Mouse (Mus musculus) lung, postnatal 25 days (tissue): ENCODE measurements around the gene Trak1.
A peak's percentile ranks its signal among the peaks of the same experiment; 100 is the strongest.

Source experiments
- DNase-seq: peaks from one replicate; pipeline ENCODE4 v3.0.0; 2022; ENCODE audit warnings: low spot score

Gene Trak1

DNA sequence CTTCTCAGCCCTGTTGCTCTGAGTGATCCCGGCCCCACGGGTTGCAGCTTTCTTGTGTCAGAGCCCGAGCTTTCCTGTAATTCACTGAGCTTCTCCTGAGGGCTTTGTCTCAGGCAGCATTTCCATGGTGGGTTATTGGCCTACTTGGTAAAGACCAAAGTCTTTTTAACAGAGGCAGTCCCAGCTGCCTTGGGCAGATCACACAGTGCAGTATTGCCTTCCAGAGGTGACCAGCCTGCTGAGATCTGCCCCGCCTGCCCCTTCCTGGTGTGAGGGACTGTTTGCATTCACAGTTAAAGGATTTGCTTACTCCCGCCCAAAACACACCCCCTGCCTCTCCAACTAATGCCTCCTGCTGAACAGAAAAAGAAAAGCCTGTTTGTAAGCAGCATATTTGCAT is 51.2 kb downstream of the Trak1 start:
- DNase-seq = peak; percentile 62

DNA sequence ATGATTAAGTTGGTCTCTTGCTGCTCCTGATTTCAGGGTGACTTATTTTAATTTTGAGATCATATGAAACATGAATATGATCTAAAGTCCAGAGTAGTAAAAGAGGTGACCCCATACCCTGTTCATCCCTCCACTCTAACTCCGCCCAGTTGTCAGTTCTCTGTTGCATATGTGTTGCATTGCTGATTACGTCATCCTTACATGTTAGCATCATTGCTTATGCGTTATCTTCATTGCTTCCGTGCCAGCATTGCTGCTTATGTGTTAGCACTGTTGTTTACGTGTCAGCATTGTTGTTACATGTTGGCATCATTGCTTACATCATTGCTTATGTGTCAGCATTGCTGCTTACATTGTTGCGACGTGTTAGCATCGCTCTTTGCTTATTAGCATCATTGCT is 51.8 kb downstream of the Trak1 start:
- no peak for DNase-seq

DNA sequence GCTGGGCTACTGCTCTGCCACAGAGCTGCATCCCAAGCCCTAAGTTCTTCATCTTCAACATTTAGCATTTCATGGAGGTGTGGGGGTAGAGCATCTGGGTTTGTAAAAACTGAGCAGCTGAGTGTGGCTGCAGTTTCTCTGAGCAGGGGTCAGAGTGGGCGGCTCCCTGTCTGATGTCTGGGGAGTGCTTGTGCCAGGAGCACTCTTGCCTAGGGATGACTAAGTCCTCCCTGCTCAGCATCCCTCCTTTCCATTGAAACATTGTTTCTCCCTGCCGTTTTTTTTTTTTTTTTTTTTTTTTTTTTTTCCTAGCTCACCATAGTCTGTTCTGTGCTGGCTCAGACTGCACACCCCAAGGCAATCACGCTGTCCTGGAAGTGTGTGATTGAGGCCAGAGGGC is 53.3 kb downstream of the Trak1 start:
- DNase-seq = no peak

DNA sequence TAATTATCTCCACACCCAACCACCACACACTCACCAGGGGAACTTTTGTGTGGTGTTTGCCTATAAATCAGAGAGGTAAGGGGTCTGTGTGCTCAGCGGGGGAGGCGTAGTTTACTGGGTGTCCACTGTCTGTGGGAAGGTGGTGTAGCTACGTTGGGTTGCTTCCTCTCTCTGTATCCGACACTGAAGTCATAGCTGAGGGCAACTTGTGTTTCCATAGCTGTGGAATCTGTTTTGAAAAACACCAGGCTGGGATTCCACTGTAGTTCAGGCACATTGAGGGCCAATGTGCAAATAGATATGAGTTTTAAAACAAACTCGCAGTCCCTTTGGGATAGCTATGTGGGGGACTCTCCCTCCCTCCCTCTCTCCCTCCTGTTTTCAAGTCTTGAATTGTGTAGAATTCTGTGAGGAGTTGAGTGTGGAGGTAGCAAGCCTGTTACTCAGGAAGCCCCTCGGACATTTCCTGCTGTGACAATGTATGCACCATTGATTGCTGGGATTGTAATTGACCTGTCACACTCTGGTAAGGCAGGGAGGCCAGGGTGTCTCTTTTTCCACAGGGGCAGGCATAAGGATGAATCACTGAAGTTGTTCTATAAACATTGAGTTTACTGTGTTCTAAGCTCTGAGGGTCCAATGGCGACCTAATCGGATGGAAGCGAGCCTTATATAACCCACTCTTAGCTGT is 54.2 kb downstream of the Trak1 start:
- DNase-seq = peak; percentile 60

DNA sequence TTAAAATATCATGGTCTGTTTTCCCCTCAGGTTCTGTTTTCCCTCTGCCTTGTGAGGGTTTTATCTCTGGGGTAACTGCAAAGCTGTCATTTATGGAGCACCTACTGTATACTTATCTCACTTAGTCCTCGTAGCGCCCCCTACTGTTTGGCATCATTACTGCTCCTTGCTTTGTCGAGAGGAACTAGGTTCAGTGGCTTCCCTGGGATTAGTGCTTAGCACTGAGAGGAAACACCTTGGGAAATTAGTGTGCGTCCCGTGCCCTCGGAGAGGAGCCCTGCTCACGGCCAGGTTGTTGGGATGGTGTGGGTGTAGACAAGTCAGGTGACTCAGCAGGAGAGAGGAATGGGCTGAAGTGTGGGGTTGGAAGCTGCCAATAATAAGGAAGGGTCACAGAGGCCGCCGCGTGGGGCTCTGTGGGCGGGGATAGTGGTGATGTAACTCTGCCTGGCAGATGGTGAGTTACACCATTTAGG is 54.9 kb downstream of the Trak1 start:
- DNase-seq = peak; percentile 64

DNA sequence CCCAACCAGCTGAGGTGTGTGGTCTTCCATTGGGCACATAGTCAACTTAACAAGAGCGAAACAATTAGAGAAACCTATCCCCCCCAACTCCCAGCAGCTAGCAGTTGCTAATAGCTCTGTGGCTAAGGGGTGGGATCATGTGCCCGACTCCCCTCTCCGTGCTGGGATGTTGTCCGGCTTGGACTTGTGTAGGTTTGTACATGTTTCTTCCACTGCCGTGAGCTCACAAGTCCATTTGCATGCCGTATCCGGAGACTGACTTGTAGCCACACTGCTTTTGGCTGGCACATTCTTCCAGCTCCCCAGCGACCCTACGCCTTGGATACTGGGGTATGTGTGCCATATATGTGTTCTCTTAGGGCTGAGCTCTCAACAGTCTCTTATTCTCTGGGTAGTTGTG is 55.4 kb downstream of the Trak1 start:
- DNase-seq = no peak

DNA sequence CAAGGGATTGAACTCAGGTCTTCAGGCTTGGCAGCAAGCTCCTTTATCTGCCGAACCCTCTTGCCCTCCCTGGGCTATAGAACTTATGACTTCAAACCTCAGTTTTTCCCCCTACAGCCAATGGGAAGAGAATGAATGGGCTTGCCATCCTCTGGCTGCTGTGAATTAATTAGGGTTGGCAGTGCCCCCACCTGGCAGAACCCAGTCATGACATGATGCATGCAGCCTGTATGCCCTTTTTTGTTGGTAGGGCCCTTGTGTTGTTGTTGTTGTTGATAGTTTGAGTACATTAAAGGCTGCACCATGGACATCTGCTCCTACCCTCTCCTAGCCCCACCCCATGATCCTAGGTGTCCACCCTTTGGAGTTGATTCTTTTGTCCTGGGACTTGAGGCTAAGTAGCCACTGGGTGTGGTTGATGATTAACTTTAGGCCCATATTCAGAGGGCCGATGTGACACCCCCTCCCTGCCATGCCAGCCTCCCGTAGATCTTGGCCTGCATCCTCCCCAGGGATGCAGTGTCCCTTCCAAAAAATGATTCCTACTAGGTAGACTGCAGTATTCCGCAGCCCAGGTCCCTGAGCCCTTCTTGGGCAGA is 57.6 kb downstream of the Trak1 start:
- peak; percentile 71 for DNase-seq

DNA sequence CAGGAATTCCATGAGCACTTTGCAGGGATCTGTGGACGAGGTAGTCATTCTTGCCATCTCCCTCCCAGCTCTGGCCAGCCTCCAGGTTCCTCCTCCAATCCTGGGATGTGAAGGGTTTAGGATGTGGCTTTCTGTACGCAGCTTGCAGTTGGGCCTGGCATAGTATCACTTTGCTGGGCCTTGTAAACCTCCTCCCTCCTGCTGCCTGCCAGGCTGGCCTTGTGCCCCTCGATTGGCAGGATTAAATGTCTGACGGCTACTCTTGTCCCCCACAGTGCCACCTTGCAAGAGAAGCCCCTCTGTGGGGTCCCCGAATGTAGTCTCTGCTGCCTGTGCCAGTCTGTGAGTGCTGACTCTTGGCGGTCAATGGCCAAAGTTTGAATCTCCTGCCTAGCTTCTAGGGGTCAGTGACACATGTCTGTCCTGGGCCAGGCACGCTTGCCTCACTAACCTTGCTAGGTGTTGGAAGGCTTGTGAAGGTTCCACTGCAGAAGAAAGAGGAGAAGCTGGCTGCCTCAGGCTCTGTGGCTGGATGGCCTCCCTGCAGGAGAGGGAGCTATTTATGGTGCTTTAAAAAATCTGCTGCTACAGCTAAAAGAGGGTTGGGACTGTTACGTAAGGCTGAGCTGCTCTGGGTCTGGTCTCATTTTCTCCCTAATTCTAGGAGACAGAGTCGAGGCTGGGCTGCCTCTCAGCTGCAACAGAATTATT is 58.3 kb downstream of the Trak1 start:
- peak; percentile 49 for DNase-seq

DNA sequence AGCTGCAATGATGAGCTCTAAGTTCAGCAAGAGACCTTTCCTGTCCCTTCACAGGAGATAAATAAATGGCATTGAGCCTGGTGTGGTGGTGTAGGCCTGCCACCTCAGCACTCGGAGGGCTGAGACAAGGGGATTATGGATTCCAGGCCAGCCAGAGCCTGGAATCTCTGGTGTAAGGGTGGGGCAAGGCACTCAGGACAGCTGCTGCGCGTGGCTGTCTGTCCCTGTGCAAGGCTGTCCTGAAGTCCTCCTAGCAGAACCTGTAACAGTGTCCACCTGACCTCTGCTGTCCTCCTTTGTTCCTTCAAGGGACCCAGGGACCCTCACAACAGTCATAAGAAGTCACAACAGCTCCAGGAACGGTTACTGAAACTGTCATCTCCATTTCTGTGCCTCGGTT is 59.8 kb downstream of the Trak1 start:
- DNase-seq = no peak

DNA sequence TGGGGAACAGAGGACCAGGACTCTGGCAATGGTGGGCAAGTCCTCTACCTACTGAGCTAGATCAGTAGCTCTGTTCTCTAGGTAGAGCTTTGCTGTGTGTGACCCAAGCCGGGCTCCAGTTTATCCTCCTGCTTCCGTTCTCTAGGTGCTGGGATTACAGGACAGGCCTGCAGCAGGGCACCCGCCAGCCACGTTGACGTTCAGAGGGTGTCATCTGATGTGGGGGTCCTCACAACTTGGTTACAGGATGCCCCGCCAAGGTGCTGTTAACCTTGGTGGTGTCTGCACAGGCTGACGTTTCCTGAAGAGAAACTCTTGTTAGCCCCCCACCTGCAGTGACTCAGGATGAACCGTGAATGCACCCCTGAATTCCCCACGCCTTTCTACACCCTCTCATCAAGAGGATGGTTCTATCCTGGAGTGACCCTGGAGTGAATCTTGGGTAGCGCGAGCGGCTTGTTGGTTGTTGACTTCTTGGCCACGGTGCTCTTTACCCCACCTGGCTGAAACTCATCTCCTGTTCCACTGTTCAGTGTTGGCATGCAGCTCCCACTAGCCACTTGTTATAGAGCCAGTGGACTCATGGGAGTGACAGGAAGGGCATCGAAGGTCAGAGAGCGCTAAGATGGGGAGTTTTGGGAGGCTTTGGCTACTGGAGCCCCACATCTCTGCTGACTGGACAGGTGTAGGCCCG is 60.4 kb downstream of the Trak1 start:
- DNase-seq = no peak

DNA sequence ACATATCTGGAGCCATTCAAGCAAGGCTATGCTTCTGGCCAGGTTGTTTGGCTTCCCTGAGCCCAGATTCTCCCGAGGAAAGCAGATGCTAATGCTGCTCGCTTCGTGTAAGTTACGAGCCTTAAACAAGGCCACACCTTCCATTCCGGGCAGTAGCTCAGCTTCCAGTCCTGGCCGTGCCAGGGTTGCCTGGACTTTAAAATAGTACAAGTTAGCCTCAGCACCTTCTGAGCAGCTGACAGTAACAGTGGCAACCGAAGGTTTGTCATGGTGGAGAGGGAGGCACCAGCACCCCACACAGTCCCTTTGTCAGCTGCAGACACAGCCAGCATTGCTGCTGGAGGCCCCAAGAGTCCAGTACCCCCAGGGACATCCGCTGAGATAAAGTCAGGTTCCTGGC is 61.1 kb downstream of the Trak1 start:
- no peak for DNase-seq

DNA sequence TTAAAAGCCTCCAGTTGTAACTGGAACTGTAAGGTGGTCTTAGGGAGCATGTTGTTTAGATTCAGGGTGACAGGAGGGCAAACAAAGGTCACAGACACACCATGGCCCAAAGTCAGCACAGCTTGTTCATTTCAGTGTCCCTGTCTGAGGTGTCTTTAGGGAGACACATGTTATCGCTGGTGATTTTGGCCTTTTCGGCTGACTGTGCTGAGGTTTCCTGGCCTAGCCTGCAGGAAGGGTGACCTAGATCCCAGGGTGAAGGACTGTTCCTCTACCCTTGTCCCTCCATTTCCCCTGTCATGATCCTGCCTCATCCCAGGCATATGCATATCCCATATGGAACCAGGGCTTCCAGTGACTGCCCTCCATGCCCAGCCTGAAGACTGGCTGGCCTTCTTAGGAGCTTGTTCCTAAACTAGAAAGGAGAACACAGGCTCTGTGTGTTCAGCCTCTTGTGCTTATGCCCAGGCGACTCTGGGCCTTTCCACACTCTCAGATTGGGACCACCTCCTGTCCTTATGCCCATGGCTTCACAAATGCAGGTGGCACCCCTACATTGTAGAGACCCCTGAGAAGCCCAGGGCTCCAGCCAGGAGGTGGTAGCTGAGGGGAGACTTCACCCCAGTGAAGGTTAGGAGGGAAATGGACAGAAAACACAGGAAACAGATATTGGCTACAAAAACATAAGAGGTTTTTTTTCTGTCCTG is 62.1 kb downstream of the Trak1 start:
- no peak for DNase-seq

DNA sequence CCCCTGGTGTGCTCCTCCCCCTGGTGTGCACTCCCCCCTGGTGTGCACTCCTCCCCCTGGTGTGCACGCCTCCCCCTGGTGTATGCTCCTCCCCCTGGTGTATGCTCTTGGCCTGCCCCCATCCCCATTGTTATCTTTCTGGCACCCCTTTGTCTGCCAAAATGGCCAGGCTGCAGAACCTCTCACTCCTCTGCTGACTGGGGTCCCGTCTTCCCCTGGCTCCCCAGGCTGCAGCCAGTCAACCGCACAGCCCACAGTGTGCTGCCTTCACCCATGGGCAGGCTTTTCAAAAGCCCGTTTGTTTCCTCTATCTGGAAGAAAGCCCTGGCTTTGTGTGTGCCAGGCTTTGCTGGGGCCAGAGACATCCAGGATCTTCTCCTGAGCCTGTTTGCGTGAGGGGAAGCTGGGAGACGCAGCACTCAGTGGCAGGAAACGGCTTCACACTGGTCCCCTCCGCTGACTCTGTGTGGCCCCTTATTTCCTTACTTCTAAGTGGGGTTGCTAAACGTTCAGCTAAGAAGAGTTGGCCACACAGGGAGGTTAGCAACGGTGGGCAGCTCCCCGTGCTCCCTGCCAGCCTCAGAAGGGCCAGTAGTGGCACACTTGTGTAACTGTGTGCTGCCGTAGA is 63.1 kb downstream of the Trak1 start:
- no peak for DNase-seq

DNA sequence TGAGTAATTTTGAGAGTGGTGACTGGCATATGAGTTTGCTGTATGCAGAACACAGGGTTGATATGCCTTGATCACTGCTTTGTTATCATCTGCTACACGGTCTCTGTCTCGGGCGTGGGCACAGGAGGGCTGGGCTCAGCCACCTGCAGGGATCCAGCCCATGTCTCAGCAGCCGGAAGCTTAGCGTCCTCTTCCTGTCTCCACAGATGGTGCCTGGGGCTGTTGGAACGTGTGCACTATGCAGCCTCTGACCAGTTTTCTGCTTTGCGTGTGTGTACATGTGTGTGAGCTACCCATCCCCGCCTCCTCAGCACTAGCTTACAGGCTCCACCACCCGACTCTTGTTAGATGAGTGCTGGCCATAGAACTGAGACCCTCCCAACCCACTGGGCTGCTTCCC is 63.7 kb downstream of the Trak1 start:
- no peak for DNase-seq

DNA sequence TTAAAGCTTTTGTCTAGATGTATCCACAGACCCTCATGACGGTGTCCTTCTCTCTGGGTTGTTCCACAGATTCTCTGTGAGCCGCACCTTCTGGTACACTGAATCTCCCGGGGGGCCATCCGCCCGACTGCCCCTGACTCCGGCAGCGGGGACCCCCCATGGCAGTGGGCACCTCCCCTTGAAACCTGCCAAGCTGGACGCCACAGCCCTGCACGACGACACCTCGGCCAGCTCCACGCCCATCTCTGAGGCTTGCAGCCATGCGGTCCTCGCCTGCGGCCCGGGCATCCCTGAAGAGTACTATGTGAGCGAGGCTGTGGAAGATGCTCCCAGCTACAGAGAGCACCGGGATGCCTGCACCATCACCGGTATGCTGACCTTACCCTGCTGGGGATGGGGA is 66.6 kb downstream of the Trak1 start:
- DNase-seq = no peak

DNA sequence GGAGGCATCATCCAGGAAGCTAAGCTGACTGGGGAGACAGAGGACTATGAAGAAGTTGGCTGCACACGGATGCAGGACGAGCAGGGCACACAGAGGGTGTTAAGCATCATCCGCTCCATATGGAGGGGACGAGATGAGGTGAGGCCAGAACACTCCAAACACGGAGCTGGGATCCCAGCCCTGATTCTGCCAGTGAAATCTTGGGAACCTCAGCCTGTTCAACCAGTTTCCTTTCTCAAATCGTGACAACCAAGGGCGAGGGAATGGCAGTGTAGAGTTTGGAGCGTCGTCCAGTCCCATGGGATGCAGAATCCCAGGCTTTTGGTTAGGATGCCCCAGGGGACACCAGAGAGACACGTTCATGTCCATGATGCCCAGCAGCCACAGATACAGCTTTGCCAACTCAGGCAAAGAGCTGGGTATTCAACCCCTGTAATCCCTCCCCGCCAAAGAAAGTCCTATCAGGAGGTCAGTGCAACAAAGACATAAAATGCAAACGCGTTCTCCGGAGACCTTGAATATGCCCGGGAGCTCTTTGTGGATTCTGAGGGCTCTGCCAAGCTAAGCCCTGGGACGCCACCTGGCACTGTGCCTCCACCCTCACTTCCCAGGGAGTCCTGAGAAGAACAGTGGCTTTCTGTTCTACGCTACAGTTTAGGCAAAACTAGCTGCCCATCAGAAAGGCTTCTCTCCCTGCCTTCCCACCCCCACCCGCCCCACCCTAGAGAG is 69.0 kb downstream of the Trak1 start:
- DNase-seq = no peak

DNA sequence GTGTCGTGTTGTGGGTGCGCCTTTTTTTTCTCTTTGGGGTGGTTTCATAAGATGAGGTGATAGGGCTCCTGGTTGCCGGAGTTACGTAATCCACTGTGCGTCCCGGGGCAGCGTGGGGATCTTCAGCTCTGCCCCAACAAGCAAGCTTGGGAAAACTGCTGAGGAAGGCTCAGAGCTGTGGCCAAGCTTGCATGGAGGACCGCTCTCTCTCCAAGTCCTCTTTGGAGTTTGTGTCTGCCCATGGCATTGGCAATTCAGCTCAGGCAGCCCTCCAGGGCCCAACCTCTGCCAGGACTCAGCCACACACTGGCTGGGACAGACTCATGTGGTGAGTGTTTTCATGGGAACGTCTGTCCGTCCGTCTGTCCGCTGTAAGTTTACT is 69.6 kb downstream of the Trak1 start:
- no peak for DNase-seq

DNA sequence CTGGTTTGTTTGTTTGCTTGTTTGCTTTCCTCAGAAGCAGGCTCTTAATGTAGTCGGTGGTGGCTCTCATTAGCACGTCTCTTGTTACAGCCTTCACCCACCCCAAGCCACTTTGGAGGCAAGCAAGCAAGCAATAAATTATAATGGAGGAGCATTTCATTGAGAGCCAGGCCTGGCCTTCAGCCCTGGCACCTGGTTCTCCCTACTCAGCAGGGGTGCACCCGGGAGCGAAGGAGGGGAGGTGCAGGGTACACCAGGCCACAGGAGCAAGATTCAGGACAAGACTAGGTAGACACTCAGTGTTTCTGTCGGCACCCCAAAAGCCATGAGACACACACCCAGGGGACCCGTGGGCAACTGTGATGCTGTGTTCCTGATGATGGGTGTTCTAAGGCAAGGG is 72.3 kb downstream of the Trak1 start:
- no peak for DNase-seq

DNA sequence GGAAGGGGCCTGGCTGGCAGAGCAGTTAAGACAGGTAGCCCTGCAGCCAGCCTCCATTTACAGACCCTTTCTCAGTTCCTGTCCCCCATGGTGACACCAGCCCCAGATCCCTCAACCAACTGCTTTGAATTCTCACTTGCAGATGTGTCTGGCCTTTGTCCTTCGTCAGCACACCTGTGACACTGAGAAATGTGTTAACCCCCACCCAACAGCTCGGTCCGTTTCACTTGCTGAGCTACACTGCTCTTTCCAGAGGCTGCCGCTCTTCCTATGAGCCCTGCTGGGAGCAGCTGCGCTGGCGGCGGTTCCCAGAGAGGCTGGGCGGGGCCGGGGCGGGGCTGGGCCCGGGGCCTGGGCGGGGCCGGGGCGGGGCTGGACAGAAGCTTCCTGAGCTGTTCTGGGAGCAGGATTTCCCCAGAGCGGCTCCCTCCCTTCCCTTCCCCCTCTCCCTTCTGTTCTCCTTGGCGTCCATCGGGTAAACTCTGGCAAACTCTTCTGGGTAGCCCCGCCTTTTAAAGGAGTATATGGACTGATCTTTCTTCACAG is 74.1 kb downstream of the Trak1 start:
- peak; percentile 87 for DNase-seq

DNA sequence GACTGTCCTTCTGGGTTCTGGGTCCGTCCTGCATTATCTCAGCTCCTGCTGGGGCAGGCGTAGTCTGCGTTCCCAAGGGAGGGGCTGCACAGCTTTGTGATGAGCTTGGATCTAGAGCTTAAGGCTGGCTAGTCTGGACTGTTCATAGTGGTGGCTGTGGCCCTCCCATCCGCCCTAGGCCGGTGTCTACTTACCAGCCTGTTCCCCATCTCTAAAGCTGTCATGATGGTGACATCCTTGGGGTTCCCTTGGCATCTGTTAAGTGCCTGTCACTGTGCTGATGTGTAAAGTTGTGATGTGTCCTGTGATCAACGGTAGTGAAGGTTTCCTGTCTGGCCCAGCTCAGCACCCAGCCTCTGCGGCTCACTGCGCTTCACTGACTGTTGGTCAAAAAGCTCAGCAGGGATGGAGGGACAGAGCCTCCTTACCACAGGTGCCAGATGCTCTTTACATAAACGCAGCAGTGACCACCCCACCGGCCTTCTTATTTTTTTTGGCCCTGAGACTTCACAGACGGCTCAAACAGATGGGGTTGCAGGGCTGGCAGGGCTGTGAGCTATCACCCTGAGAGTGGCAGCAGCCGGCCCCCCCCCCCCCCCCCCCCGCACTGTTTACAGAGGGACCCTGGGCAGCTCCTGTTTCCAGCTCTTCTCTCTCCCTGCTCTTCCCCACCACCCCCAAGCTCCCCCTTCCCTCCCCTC is 74.8 kb downstream of the Trak1 start:
- no peak for DNase-seq
